Mouse (Mus musculus) G1E (cell line): Measurements from ENCODE around the gene Odf3b.

Source experiments
- CTCF ChIP-seq: IDR thresholded peaks from 2 replicates; pipeline ENCODE4 v1.5.1; 2012; ENCODE audit warnings: low read depth, low read length, inconsistent platforms, mixed read lengths
- GATA1 ChIP-seq: IDR thresholded peaks from 2 replicates; pipeline ENCODE4 v1.6.1; 2012; ENCODE audit warnings: borderline replicate concordance, low read length, inconsistent platforms, mixed read lengths
- POLR2AphosphoS5 ChIP-seq: IDR thresholded peaks from 2 replicates; pipeline ENCODE4 v1.6.1; 2012; ENCODE audit warnings: low read depth, low read length, inconsistent platforms; ENCODE audit not compliant: insufficient replicate concordance

GRCm38 (mm10) chr15:89399716-89400115, 20.6 kb upstream of the Odf3b start:
- TF ChIP-seq GATA1: no peak
- TF ChIP-seq CTCF: no peak
- TF ChIP-seq POLR2AphosphoS5: no peak
